Comparison of ENCODE assay signal across 8 mouse cellular contexts in genomic region chr17:6079287-6080122, GRCm38 (mm10). TPM values are rescaled to one million over a fixed set of nuclear protein-coding genes. Genes with fewer than 3 reads are reported as not detected.
DNase-seq lines count a peak whose midpoint lies in the region; ATAC-seq and TF ChIP-seq lines count a peak whose summit lies in the region.

Gene Serac1 (minus strand): TSS chr17:6079741.
Gene Gtf2h5 (plus strand): TSS chr17:6079786.

- peak within 1 kb of the TSS; percentile 95 to 97 for H3K4me3 ChIP-seq in MEL (ENCODE audit: control insufficient read depth in 1 of 2, insufficient read depth in 1 of 2, low read depth in 2 of 2, low read length in 2 of 2)
- H3K4me3 ChIP-seq in cerebellum, adult 2 months (replicated peaks; ENCODE audit: insufficient read depth, low read depth, low read length): peak within 1 kb of the TSS; percentile 74
- H3K4me3 ChIP-seq in forebrain, postnatal 0 days (ENCODE audit: low read depth, low read length): peak within 1 kb of the TSS; percentile 74
- H3K4me3 ChIP-seq in lung, embryonic 16.5 days (ENCODE audit: low read length): peak within 1 kb of the TSS; percentile 64

- H3K36me3 ChIP-seq in MEL (ENCODE audit: control insufficient read depth in 1 of 2, insufficient read depth in 2 of 2, low read length in 2 of 2): peaks cover under 1 to 23% of the 10 kb centered on the region in 2 experiments
- H3K36me3 ChIP-seq in forebrain, postnatal 0 days (ENCODE audit: insufficient read depth): peaks cover 10% of the 10 kb centered on the region
- peaks cover 2% of the 10 kb centered on the region; the same call in 1 of the 2 replicates for H3K36me3 ChIP-seq in lung, embryonic 16.5 days (ENCODE audit: control insufficient read depth, insufficient read depth, low read length)

- TF ChIP-seq POLR2A in MEL (IDR thresholded peaks at IDR 0.05; ENCODE audit: control insufficient read depth in 1 of 2, insufficient read depth in 1 of 2, low read depth in 1 of 2, low read length in 2 of 2, poor library complexity in 1 of 2): peak; percentile 74 to 87; a peak in 3 of 4 replicates
- peak; percentile 97 for TF ChIP-seq POLR2A in cerebellum, adult 2 months (IDR thresholded peaks at IDR 0.05; ENCODE audit: borderline replicate concordance, insufficient read depth, low read length)

- peak; percentile 97 for ATAC-seq in forebrain, postnatal 0 days
- peak; percentile 98 for ATAC-seq in hematopoietic stem cell, adult 5-6 weeks (replicated peaks in 1 of 2; ENCODE audit: insufficient read depth in 1 of 2, low FRiP score in 2 of 2, low TSS enrichment in 1 of 2, low read depth in 1 of 2, poor library complexity in 2 of 2, severe bottlenecking in 2 of 2)
- peak; percentile 100 for ATAC-seq in lung, embryonic 16.5 days (ENCODE audit: low read depth)

- DNase-seq in MEL (ENCODE audit: low read depth, low spot score): peak; percentile 97
- DNase-seq in cerebellum, adult 2 months: peak; percentile 98 to 99
- DNase-seq in forebrain, postnatal 0 days: peak; percentile 98
- peak; percentile 91 for DNase-seq in layer of hippocampus, adult 9-10 months (ENCODE audit: low spot score)
- DNase-seq in ovary, postnatal 10 days (ENCODE audit: low spot score): peak; percentile 97
- DNase-seq in thymus, postnatal 10 days (ENCODE audit: low spot score in 2 of 2): peak; percentile 98 to 99

- H3K79me2 ChIP-seq in MEL (ENCODE audit: control insufficient read depth, insufficient read depth, low read length, poor library complexity): peaks cover 6% of the 10 kb centered on the region

- WGBS in cerebellum, adult 2 months: under 1% methylated on average over 69 of the region's 70 CpGs
- WGBS in forebrain, postnatal 0 days: 2% methylated on average over 70 of the region's 70 CpGs
- under 1% methylated on average over 70 of the region's 70 CpGs for WGBS in lung, embryonic 16.5 days

- H3K27me3 ChIP-seq in MEL (ENCODE audit: control insufficient read depth in 1 of 2, insufficient read depth in 2 of 2, low read length in 2 of 2): no peaks in the 10 kb centered on the region
- H3K27me3 ChIP-seq in cerebellum, adult 2 months (ENCODE audit: control insufficient read depth, insufficient read depth, low read length): no peaks in the 10 kb centered on the region
- no peaks in the 10 kb centered on the region for H3K27me3 ChIP-seq in forebrain, postnatal 0 days (ENCODE audit: insufficient read depth, low read length)
- H3K27me3 ChIP-seq in lung, embryonic 16.5 days (ENCODE audit: control insufficient read depth, insufficient read depth, low read depth, low read length): no peaks in the 10 kb centered on the region

- TF ChIP-seq EP300 in MEL (IDR thresholded peaks at IDR 0.05; ENCODE audit: low read depth in 1 of 2, low read length in 2 of 2): peak in 1 of 2 experiments; percentile 27; a peak in 2 of 4 replicates

- H3K9ac ChIP-seq in MEL (ENCODE audit: control insufficient read depth, low read depth, low read length, poor library complexity, severe bottlenecking): peak within 1 kb of the TSS; percentile 90
- peak within 1 kb of the TSS; percentile 77 for H3K9ac ChIP-seq in forebrain, postnatal 0 days
- H3K9ac ChIP-seq in lung, embryonic 16.5 days (ENCODE audit: low read length): peak within 1 kb of the TSS; percentile 80

- peak within 1 kb of the TSS; percentile 64 for H3K4me2 ChIP-seq in forebrain, postnatal 0 days (ENCODE audit: low read depth)
- H3K4me2 ChIP-seq in lung, embryonic 16.5 days (ENCODE audit: low read depth, low read length): peak within 1 kb of the TSS; percentile 89

- H3K4me1 ChIP-seq in MEL (ENCODE audit: control insufficient read depth in 1 of 2, insufficient read depth in 2 of 2, low read length in 2 of 2): peaks cover 2 to 15% of the 10 kb centered on the region in 2 experiments
- peaks cover 6% of the 10 kb centered on the region; the same call in 1 of the 2 replicates for H3K4me1 ChIP-seq in cerebellum, adult 2 months (ENCODE audit: control insufficient read depth, insufficient read depth, low read length)
- H3K4me1 ChIP-seq in forebrain, postnatal 0 days (ENCODE audit: insufficient read depth): peaks cover 6% of the 10 kb centered on the region; the same call in 1 of the 2 replicates
- peaks cover 7% of the 10 kb centered on the region; the same call in 1 of the 2 replicates for H3K4me1 ChIP-seq in lung, embryonic 16.5 days (replicated peaks; ENCODE audit: control insufficient read depth, insufficient read depth, low read length)

- TF ChIP-seq CTCF in MEL (IDR thresholded peaks at IDR 0.05 in 2 of 3, conservative IDR thresholded peaks at IDR 0.05 in 1 of 3; ENCODE audit: control insufficient read depth in 1 of 3, insufficient read depth in 1 of 3, low read depth in 2 of 3, low read length in 3 of 3, poor library complexity in 1 of 3, severe bottlenecking in 1 of 3): no peak
- TF ChIP-seq CTCF in cerebellum, adult 2 months (IDR thresholded peaks at IDR 0.05; ENCODE audit: borderline replicate concordance, insufficient read depth, low read depth, low read length): no peak
- no peak for TF ChIP-seq CTCF in forebrain, postnatal 0 days (IDR thresholded peaks at IDR 0.05; ENCODE audit: low read depth)

- H3K9me3 ChIP-seq in MEL (replicated peaks; ENCODE audit: insufficient read depth, low read length): no peaks in the 10 kb centered on the region
- no peaks in the 10 kb centered on the region for H3K9me3 ChIP-seq in forebrain, postnatal 0 days (ENCODE audit: low read length)
- H3K9me3 ChIP-seq in lung, embryonic 16.5 days (ENCODE audit: control insufficient read depth, low read length): no peaks in the 10 kb centered on the region

- peak within 1 kb of the TSS; percentile 85 for H3K27ac ChIP-seq in MEL (ENCODE audit: control insufficient read depth, low read depth, low read length)
- H3K27ac ChIP-seq in cerebellum, adult 2 months (ENCODE audit: insufficient read depth, low read length): peak within 1 kb of the TSS; percentile 55
- H3K27ac ChIP-seq in forebrain, postnatal 0 days (ENCODE audit: low read depth, low read length): peak within 1 kb of the TSS; percentile 91
- H3K27ac ChIP-seq in lung, embryonic 16.5 days (ENCODE audit: low read length): peak within 1 kb of the TSS; percentile 70

- TF ChIP-seq RAD21 in MEL (IDR thresholded peaks at IDR 0.05; ENCODE audit: low read depth, low read length): no peak

TF ChIP-seq in MEL, 35 proteins besides CTCF, POLR2A, EP300 and RAD21 (continues in another document):
- TF ChIP-seq ZKSCAN1 (IDR thresholded peaks at IDR 0.05; ENCODE audit: low read depth, low read length) (no peak), HCFC1 (IDR thresholded peaks at IDR 0.05; ENCODE audit: low read depth, low read length) (peak; percentile 95), GABPA (IDR thresholded peaks at IDR 0.05; ENCODE audit: low read depth, low read length) (no peak), TBP (IDR thresholded peaks at IDR 0.05; ENCODE audit: low read depth, low read length) (peak; percentile 54), TCF12 (IDR thresholded peaks at IDR 0.05; ENCODE audit: low read depth, low read length) (peak; percentile 50; the same call in 1 of the 2 replicates), ZMIZ1 (IDR thresholded peaks at IDR 0.05; ENCODE audit: low read depth, low read length) (peak; percentile 47; the same call in 1 of the 2 replicates), NELFE (IDR thresholded peaks at IDR 0.05; ENCODE audit: low read depth, low read length) (peak; percentile 87), CHD1 (IDR thresholded peaks at IDR 0.05; ENCODE audit: low read depth, low read length) (no peak), USF2 (IDR thresholded peaks at IDR 0.05; ENCODE audit: borderline replicate concordance in 1 of 2, insufficient read depth in 1 of 2, low read depth in 1 of 2, low read length in 2 of 2) (peak; percentile 44 to 87; a peak in 3 of 4 replicates), UBTF (IDR thresholded peaks at IDR 0.05; ENCODE audit: borderline replicate concordance, insufficient read depth, low read depth, low read length) (no peak), KAT2A (conservative IDR thresholded peaks at IDR 0.05; ENCODE audit: low read depth, low read length) (peak; percentile 76; the same call in 1 of the 2 replicates), SIN3A (IDR thresholded peaks at IDR 0.05; ENCODE audit: low read length) (peak; percentile 86), MAX (IDR thresholded peaks at IDR 0.05; ENCODE audit: low read length) (peak; percentile 91), SMC3 (IDR thresholded peaks at IDR 0.05; ENCODE audit: low read depth, low read length) (no peak), MYC (IDR thresholded peaks at IDR 0.05; ENCODE audit: low read depth, low read length) (peak; percentile 50; the same call in 1 of the 2 replicates), ZNF384 (IDR thresholded peaks at IDR 0.05; ENCODE audit: low read depth, low read length) (no peak), E2F4 (IDR thresholded peaks at IDR 0.05; ENCODE audit: borderline replicate concordance, low read depth, low read length) (no peak), ZC3H11A (IDR thresholded peaks at IDR 0.05; ENCODE audit: low read depth, low read length) (0 out of 2 replicates have a peak, but pooled peaks have one; percentile 17), CHD2 (IDR thresholded peaks at IDR 0.05; ENCODE audit: low read length) (no peak), NRF1 (IDR thresholded peaks at IDR 0.05; ENCODE audit: insufficient read depth, low read depth, low read length, poor library complexity, severe bottlenecking) (peak; percentile 92)

RNA-seq across cellular contexts. Expression of gene Serac1, which starts in this region (rescaled TPM):
- 4.1 and 4.2 TPM in 2 replicates for total RNA-seq in MEL (2012; rRNA removed)
- polyA plus RNA-seq in MEL (2012; ENCODE audit: insufficient read depth in 1 of 2, insufficient read length in 2 of 2, low read depth in 1 of 2, low replicate concordance in 2 of 2, missing spikeins in 1 of 2): 1 to 10 TPM in 1 of 2 experiments, not detected in 1; 5.9 TPM
- 20.7 and 21.8 TPM in 2 replicates for polyA plus RNA-seq in cerebellum, adult 2 months (2012; rRNA removed)
- 14.7 and 20.3 TPM in 2 replicates for total RNA-seq in forebrain, postnatal 0 days (2014; rRNA removed)
- polyA plus RNA-seq in forebrain, postnatal 0 days (2015; fragmentation: Nextera tagmentation; extraction: Ambion mirVana): 3.1 and 6.2 TPM in 2 replicates
- 1.4 and 2.2 TPM in 2 replicates for total RNA-seq in hematopoietic stem cell, adult 5-6 weeks (2017)
- polyA plus RNA-seq in lung, embryonic 16.5 days (2015; fragmentation: Nextera tagmentation; extraction: Ambion mirVana): 4.4 TPM in 2 replicates

RNA-seq across cellular contexts. Expression of gene Gtf2h5, which starts in this region (rescaled TPM):
- 90.7 and 90.9 TPM in 2 replicates for total RNA-seq in MEL (2012; rRNA removed)
- polyA plus RNA-seq in MEL (2012; ENCODE audit: insufficient read depth in 1 of 2, insufficient read length in 2 of 2, low read depth in 1 of 2, low replicate concordance in 2 of 2, missing spikeins in 1 of 2): 10 to 100 TPM in 1 of 2 experiments, not detected in 1; 78.3 TPM
- polyA plus RNA-seq in cerebellum, adult 2 months (2012; rRNA removed): 67.4 and 72.4 TPM in 2 replicates
- 81.9 and 93.2 TPM in 2 replicates for total RNA-seq in forebrain, postnatal 0 days (2014; rRNA removed)
- polyA plus RNA-seq in forebrain, postnatal 0 days (2015; fragmentation: Nextera tagmentation; extraction: Ambion mirVana): 240 and 271 TPM in 2 replicates
- total RNA-seq in hematopoietic stem cell, adult 5-6 weeks (2017): 43.6 and 54.4 TPM in 2 replicates
- polyA plus RNA-seq in lung, embryonic 16.5 days (2015; fragmentation: Nextera tagmentation; extraction: Ambion mirVana): 172 and 179 TPM in 2 replicates

Comparison
In these comparisons a context has a peak if more than half of its experiments do, and no peak if none do; other contexts are left out.
1. Peak in every context shown above with its lines: DNase-seq, ATAC-seq, H3K4me3 ChIP-seq and H3K27ac ChIP-seq.